Comparison of ENCODE assay signal across 30 mouse cellular contexts in genomic region chr3:116776961-116777360, GRCm38 (mm10).
"Had no signal": no experiment of that assay in that cellular context is flagged by ENCODE, and none has a peak within 500 bp of the region (broad histone marks: within the 10 kb centered on the region; RNA-seq: fewer than 3 reads in every experiment).

No protein-coding gene starts in this region.

- H3K9me3 ChIP-seq: limb, embryonic 10.5 days; limb, embryonic 12.5 days; limb, embryonic 13.5 days; limb, embryonic 15.5 days; liver, embryonic 12.5 days; liver, embryonic 13.5 days; liver, embryonic 15.5 days; lung, embryonic 15.5 days; megakaryocyte, embryonic 14.5 days; midbrain, embryonic 10.5 days; midbrain, embryonic 12.5 days; midbrain, embryonic 13.5 days; midbrain, embryonic 15.5 days; neural tube, embryonic 12.5 days had no signal

- H3K4me1 ChIP-seq: limb, embryonic 10.5 days; limb, embryonic 12.5 days; limb, embryonic 13.5 days; limb, embryonic 15.5 days; lung, embryonic 15.5 days; megakaryocyte, embryonic 14.5 days; midbrain, embryonic 10.5 days; midbrain, embryonic 12.5 days; midbrain, embryonic 13.5 days; midbrain, embryonic 15.5 days; neural tube, embryonic 12.5 days had no signal

- H3K4me3 ChIP-seq: limb, embryonic 10.5 days; limb, embryonic 12.5 days; limb, embryonic 13.5 days; limb, embryonic 15.5 days; liver, embryonic 12.5 days; liver, embryonic 13.5 days; liver, embryonic 15.5 days; lung, embryonic 15.5 days; megakaryocyte, embryonic 14.5 days; midbrain, embryonic 10.5 days; midbrain, embryonic 12.5 days; midbrain, embryonic 13.5 days; midbrain, embryonic 15.5 days; myocyte; neural tube, embryonic 12.5 days had no signal

- DNase-seq: left cerebral cortex, postnatal 4 days; liver; liver, embryonic 13.5 days; liver, postnatal 0 days; lung, adult 18-20 months; lung, adult 2 months; lung, embryonic 14.5 days; lung, postnatal 10 days; lung, postnatal 14 days; lung, postnatal 36 days; lung, postnatal 4 days; midbrain, embryonic 14.5 days had no signal

- H3K27ac ChIP-seq: limb, embryonic 10.5 days; limb, embryonic 12.5 days; limb, embryonic 13.5 days; limb, embryonic 15.5 days; liver, embryonic 12.5 days; liver, embryonic 13.5 days; liver, embryonic 14.5 days; liver, embryonic 15.5 days; lung, embryonic 15.5 days; macrophage; midbrain, embryonic 10.5 days; midbrain, embryonic 12.5 days; midbrain, embryonic 13.5 days; midbrain, embryonic 15.5 days; neural tube, embryonic 12.5 days had no signal

- H3K9ac ChIP-seq: limb, embryonic 12.5 days; limb, embryonic 13.5 days; limb, embryonic 15.5 days; liver, embryonic 12.5 days; liver, embryonic 13.5 days; liver, embryonic 14.5 days; liver, embryonic 15.5 days; liver, postnatal 0 days; lung, embryonic 14.5 days; lung, embryonic 15.5 days; midbrain, embryonic 12.5 days; midbrain, embryonic 13.5 days; midbrain, embryonic 15.5 days; neural tube, embryonic 12.5 days had no signal

- ATAC-seq: liver, embryonic 12.5 days; liver, postnatal 0 days; lung, postnatal 0 days; midbrain, embryonic 13.5 days; midbrain, embryonic 15.5 days; midbrain, embryonic 16.5 days had no signal

- H3K27me3 ChIP-seq: limb, embryonic 12.5 days; limb, embryonic 13.5 days; limb, embryonic 15.5 days; liver, embryonic 12.5 days; liver, embryonic 13.5 days; liver, embryonic 15.5 days; lung, embryonic 15.5 days; megakaryocyte, embryonic 14.5 days; midbrain, embryonic 12.5 days; midbrain, embryonic 13.5 days; midbrain, embryonic 15.5 days; neural tube, embryonic 12.5 days had no signal
